Mouse (Mus musculus) embryonic facial prominence, embryonic 15.5 days (tissue): ENCODE measurements around the gene Daam2. TPM values are rescaled to one million over a fixed set of nuclear protein-coding genes. Genes with fewer than 3 reads are reported as not detected.

ENCODE experiments used
- ATAC-seq: fragments of 200-750 bp; cut with Nextera tagmentation; 2 replicates; pipeline ENCODE4 v1.8.0; 2017; ENCODE audit warnings: low read depth, moderate TSS enrichment; ENCODE audit not compliant: insufficient number of reproducible peaks, low FRiP score, low TSS enrichment
- H3K27ac ChIP-seq: fragments of 300-500 bp; sonication (generic); replicated peaks from 2 replicates; pipeline ENCODE4 v1.5.1; 2015; ENCODE audit warnings: mild to moderate bottlenecking, inconsistent platforms
- H3K27me3 ChIP-seq: fragments of 300-500 bp; sonication (generic); 2 replicates; pipeline ENCODE4 v1.6.1; 2015; ENCODE audit warnings: inconsistent platforms
- H3K36me3 ChIP-seq: fragments of 300-500 bp; sonication (generic); 2 replicates; pipeline ENCODE4 v1.6.1; 2015; ENCODE audit warnings: mild to moderate bottlenecking, inconsistent platforms
- H3K4me1 ChIP-seq: fragments of 300-500 bp; sonication (generic); 2 replicates; pipeline ENCODE4 v1.6.1; 2015; ENCODE audit warnings: inconsistent platforms
- H3K4me2 ChIP-seq: fragments of 300-500 bp; sonication (generic); replicated peaks from 2 replicates; pipeline ENCODE4 v1.6.1; 2015; ENCODE audit warnings: mild to moderate bottlenecking, inconsistent platforms
- H3K4me3 ChIP-seq: fragments of 300-500 bp; sonication (generic); replicated peaks from 2 replicates; pipeline ENCODE4 v1.5.1; 2015; ENCODE audit warnings: mild to moderate bottlenecking, inconsistent platforms
- H3K9ac ChIP-seq: fragments of 300-500 bp; sonication (generic); 2 replicates; pipeline ENCODE4 v1.6.1; 2015; ENCODE audit warnings: inconsistent platforms
- H3K9me3 ChIP-seq: fragments of 300-500 bp; sonication (generic); replicated peaks from 2 replicates; pipeline ENCODE4 v1.6.1; 2016; ENCODE audit warnings: inconsistent platforms
- WGBS: fragments of 180-500 bp; shearing (Covaris S2); methylation state at CpG from one replicate; pipeline ENCODE4 v1.1.7; 2015; 5-methylcytosine and 5-hydroxymethylcytosine counted together
- polyA plus RNA-seq: library from polyadenylated mRNA; unstranded; fragments of >200 nt; fragmentation: Nextera tagmentation; extraction: Ambion mirVana; gene quantifications from 2 replicates; pipeline ENCODE4 v1.2.1, GENCODE M21; 2015

The Daam2 gene
- polyA plus RNA-seq, 1 experiment from 2014 or later, result 13.1 TPM

DNA sequence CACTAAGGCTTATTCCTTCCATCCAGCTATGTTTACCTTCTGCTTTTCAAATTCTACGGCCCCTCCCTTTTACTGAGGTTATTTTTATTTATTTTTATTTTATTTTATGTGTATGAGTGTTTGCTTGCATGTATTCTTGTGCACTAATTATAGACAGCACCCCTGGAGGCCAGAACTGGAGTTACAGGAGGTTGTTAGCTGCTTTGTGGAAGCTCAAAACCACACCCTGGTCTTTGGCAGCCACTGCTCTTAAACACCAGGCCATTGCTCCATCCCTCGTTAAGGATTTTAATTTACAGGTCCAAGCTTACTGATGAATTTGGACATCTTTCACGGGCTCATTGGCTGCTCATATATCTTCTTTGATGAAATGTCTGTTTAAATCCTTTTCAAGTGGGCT is 150.6 kb downstream of the Daam2 start:
- Histone ChIP-seq H3K4me1 (no peaks in the 10 kb centered on the region), H3K9ac (no peak overlapping the region), H3K4me2 (no peak overlapping the region), H3K36me3 (no peaks in the 10 kb centered on the region), H3K4me3 (no peak overlapping the region), H3K27me3 (no peaks in the 10 kb centered on the region), H3K27ac (no peak overlapping the region), H3K9me3 (no peaks in the 10 kb centered on the region)
- WGBS, result 56% methylated on average over 3 of the region's 3 CpGs
- no peak for ATAC-seq

DNA sequence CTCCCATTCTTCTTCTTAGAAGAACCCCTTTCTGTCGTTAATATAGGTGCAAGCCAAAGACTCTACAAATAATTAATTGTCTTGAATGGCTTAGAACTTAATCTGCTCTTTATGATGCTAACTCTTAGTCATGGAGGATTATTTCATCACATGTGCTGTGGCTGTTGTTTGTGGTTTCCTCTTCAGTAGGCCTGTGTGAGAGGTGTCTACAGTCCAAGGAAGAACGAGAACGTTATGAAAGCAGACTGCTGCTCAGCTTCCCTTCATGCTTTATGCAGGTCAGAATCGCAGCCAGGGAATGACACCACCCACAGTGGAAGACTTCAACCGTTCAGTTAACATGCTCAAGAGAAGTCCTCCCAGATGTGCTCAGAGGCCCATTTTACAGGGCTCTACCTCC is 151.2 kb downstream of the Daam2 start:
- H3K9me3 ChIP-seq, result no peaks in the 10 kb centered on the region
- no peak overlapping the region for H3K4me2 ChIP-seq
- H3K27me3 ChIP-seq, result no peaks in the 10 kb centered on the region; the same call in 1 of the 2 replicates
- no peak overlapping the region for H3K27ac ChIP-seq
- no peaks in the 10 kb centered on the region for H3K4me1 ChIP-seq
- ATAC-seq, result no peak
- H3K9ac ChIP-seq, result no peak overlapping the region
- 78% methylated on average over 5 of the region's 5 CpGs for WGBS
- H3K36me3 ChIP-seq, result no peaks in the 10 kb centered on the region
- no peak overlapping the region for H3K4me3 ChIP-seq

Other genes starting within 250 kb of the Daam2 start
- gene Mocs1, start 136.0 kb downstream of the Daam2 start, polyA plus RNA-seq, result 9.7 and 11.3 TPM in 2 replicates
- 3.3 and 3.9 TPM in 2 replicates for gene Kif6, start 50.8 kb upstream of the Daam2 start, polyA plus RNA-seq